Mouse (Mus musculus): ENCODE data around the gene Dhx15. TPM values are rescaled to one million over a fixed set of nuclear protein-coding genes. Genes with fewer than 3 reads are reported as not detected.
A peak's percentile ranks its signal among the peaks of the same experiment; 100 is the strongest.
"Not testable (repeated sequence)": the region's sequence is repeated elsewhere in the genome, so short reads cannot be mapped to it uniquely, and the experiment has no call there.

The Dhx15 gene
- polyA plus RNA-seq (2016; fragmentation: Nextera tagmentation; extraction: Ambion mirVana) = 174 and 201 TPM in 2 replicates

DNA sequence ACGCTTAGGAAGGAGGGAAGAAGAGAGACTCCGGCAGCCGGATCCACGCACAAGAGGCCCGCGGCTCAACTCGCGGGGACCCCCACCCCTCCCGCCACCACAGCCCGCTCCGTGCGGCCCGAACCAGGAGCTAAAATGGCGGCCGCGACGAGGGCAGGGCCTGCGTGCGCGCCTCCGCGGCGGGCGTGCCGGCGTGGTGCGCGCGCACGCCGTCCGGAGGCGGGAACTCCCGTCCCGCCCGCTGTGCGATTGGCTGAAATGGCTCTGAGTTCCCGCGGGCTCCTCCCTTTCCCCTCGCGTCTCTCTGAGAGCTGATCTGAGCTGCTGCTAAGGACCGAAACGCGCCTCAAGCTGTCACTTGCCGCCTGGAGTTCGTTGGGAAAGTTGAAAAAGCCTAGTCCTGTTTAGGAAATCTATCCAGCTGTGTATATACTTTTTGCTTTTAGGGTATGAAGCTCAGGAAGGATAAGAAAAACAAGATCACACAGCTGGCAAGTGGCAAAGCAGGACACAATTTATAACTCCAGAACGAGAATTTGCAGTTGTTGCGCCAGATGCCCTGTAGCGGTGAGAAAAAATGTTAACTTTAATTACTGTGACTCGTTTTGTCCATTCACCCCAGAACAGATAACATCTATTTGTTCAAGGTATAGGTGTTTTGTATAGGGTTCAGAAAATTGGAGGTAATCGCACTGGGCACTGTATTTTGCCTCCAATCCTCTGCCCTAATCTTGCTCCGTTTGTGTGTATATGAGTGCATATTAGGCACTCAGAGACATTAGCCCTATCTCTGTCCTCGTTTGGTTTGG lies at the start of gene Dhx15:
TSS of gene Dhx15 (minus strand) at position 144 of the 809 bp plus-strand sequence.
- 2% methylated on average over 53 of the region's 53 CpGs for WGBS

DNA sequence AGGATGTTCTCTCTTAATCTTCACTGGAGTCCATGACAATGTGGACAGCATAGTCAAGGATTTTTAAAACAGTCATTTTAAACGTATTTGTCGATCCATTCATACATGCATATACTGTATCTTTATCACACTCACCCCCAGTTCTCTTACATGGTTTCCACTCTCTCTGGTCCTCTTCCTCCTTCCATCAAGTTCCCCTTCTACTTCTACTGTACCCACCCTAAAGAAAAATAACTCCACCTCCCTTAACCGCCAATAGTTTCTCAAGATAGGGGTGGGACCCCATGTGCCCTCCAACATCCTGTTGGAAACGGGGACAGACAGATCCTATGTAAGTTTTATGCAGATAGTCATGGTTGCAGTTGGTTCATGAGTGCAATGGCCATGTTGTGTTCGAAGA lies 48.6 kb upstream of the Dhx15 start:
- DNase-seq (ENCODE audit: low spot score) = no peak
- Histone ChIP-seq H3K27me3 (ENCODE audit: insufficient read depth, poor library complexity, severe bottlenecking) (no peaks in the 10 kb centered on the region), H3K4me1 (replicated peaks) (0 out of 2 replicates have a peak, but pooled peaks cover 4% of the 10 kb centered on the region), H3K36me3 (no peaks in the 10 kb centered on the region), H3K4me3 (no peak overlapping the region), H3K9me3 (no peaks in the 10 kb centered on the region), H3K27ac (no peak overlapping the region)
- WGBS = 90% methylated on average over 5 of the region's 5 CpGs

More for the DNA sequence above, at the start of gene Dhx15:
- Histone ChIP-seq H3K27me3 (ENCODE audit: insufficient read depth, poor library complexity, severe bottlenecking) (no peaks in the 10 kb centered on the region), H3K4me3 (peak within 1 kb of the TSS; percentile 98), H3K36me3 (peaks cover 6% of the 10 kb centered on the region), H3K27ac (peak within 1 kb of the TSS; percentile 100), H3K9me3 (no peaks in the 10 kb centered on the region), H3K4me1 (replicated peaks) (peaks cover 23% of the 10 kb centered on the region)
- peak; percentile 91 for DNase-seq (ENCODE audit: low spot score)

DNA sequence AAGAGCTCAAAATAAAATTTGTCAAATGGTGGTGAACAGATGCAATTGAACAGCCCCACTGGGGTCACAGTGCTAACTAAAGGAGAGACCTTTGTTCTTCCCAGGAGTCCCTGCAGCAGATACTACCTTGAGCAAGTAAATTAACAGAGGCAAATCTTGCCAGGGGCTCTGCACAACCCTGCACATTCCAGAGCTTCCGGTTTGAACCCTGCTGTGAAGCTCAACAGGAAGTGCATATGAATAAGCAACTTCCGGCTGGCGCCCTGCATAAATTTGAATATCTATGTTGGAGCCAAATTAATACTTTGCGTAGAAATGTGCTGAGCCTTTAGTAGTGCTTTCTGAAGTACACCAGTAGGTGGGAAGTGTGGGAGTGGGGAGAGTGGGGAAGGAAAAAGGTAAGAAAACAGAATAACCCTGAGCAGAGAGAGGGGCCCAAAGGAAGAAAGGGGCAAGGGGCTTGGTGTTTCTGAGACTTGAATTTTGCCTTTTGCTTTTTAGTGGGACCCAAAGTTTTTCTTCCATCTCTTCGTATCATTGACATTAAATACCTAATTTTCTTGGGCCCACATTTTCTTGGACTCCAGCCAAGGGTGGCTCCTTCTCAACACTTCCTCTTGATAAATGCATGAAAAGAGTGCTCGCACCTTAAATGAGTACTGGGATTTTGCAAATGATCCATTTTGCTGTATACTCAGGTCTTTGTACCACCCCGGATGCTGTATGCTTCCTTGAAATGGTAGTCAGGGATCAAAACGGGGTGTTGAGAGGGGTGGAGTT lies 47.8 kb upstream of the Dhx15 start:
- no peak for DNase-seq (ENCODE audit: low spot score)
- Histone ChIP-seq H3K4me3 (no peak overlapping the region), H3K27ac (no peak overlapping the region), H3K9me3 (no peaks in the 10 kb centered on the region), H3K4me1 (replicated peaks) (0 out of 2 replicates have a peak, but pooled peaks cover 4% of the 10 kb centered on the region), H3K36me3 (no peaks in the 10 kb centered on the region), H3K27me3 (ENCODE audit: insufficient read depth, poor library complexity, severe bottlenecking) (no peaks in the 10 kb centered on the region)
- WGBS = 77% methylated on average over 8 of the region's 8 CpGs

DNA sequence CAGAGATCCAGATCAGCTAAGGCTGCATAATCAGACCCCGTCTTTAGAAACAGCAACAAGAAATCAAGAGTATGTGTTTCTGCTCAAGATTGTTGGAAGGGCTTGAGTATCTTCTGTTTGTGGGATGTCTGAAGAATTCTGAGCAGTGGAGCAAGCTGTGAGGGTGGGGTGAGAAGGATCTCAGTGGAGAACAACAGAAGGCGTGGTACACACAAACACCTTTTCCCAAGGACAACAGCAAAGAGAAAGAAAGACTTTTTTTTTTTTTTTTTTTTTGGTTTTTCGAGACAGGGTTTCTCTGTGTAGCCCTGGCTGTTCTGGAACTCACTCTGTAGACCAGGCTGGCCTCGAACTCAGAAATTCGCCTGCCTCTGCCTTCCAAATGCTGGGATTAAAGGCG lies 46.3 kb upstream of the Dhx15 start:
- H3K9me3 ChIP-seq; DNase-seq (ENCODE audit: low spot score); H3K27me3 ChIP-seq (ENCODE audit: insufficient read depth, poor library complexity, severe bottlenecking); H3K4me1 ChIP-seq (replicated peaks); H3K4me3 ChIP-seq; H3K27ac ChIP-seq; H3K36me3 ChIP-seq: not testable (repeated sequence)
- 86% methylated on average over 6 of the region's 6 CpGs for WGBS

DNA sequence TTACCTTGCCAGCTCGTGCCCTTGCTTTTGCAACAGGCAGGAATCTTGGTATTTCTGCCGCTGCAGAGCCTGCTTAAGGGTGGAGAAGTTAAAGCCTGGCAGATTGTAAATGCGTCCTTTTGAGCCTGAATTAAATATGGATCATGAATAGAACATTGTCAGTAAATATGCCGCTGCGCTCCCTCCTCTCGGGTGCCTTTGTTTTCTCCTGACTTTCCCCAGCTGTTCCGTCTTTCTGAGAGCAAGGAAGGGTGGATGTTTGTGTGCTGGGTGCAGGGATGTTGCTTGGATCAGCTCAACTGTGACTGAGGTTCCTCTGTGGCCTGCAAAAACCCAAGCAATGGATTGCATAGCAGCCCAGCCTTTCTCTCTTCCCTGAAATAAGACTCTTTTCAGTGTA lies 44.3 kb upstream of the Dhx15 start:
- no peaks in the 10 kb centered on the region for H3K27me3 ChIP-seq (ENCODE audit: insufficient read depth, poor library complexity, severe bottlenecking)
- no peak for DNase-seq (ENCODE audit: low spot score)
- peak overlapping the region; percentile 40; the same call in 1 of the 2 replicates for H3K27ac ChIP-seq
- no peaks in the 10 kb centered on the region for H3K9me3 ChIP-seq
- no peak overlapping the region for H3K4me3 ChIP-seq
- no peaks in the 10 kb centered on the region for H3K36me3 ChIP-seq
- WGBS = 56% methylated on average over 7 of the region's 7 CpGs
- 0 out of 2 replicates have a peak, but pooled peaks cover 4% of the 10 kb centered on the region for H3K4me1 ChIP-seq (replicated peaks)

DNA sequence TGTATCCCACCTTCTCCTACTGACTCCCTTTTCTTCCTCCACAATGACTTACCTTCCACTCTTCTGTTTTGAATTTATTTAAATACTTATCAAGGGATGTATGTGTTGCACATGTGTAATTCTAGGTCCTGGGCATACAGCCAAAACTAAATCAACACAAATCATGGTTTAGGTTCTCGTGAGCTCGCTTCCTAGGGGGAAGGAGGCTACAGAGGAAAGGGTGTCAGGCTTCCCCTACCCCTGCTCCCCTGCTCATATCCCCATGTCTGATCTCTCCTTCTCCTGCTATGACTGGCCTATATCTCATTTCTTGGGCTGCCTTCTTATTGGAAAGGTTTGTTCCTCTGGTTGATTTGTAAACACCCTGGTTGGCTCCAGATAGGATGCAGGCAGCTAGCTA lies 43.6 kb upstream of the Dhx15 start:
- Histone ChIP-seq H3K36me3 (no peaks in the 10 kb centered on the region), H3K4me3 (no peak overlapping the region), H3K4me1 (replicated peaks) (0 out of 2 replicates have a peak, but pooled peaks cover 4% of the 10 kb centered on the region), H3K9me3 (no peaks in the 10 kb centered on the region), H3K27ac (no peak overlapping the region), H3K27me3 (ENCODE audit: insufficient read depth, poor library complexity, severe bottlenecking) (no peaks in the 10 kb centered on the region)
- WGBS = 86% methylated on average over 2 of the region's 2 CpGs
- no peak for DNase-seq (ENCODE audit: low spot score)

DNA sequence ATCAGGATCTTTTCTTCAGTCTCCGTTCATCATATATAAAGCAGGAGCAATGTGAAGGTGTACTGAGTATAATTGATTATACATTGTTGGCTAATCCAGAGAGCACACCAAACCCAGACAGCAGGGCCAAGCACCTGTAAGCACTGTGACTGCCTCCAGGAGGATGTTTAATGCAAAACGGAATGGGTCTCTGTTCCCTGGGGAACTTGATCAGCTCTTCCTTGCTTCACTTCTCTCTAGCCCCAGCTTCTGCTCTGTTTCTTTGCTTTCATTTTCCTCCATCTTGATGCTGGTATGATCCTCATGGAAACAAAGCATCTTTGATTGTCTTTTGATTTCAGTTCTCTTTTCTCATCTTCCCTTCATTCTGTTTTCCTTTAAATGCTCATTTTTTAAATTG lies 42.3 kb upstream of the Dhx15 start:
- H3K36me3 ChIP-seq = no peaks in the 10 kb centered on the region
- 70% methylated on average over 2 of the region's 2 CpGs for WGBS
- no peaks in the 10 kb centered on the region for H3K4me1 ChIP-seq (replicated peaks)
- no peaks in the 10 kb centered on the region for H3K27me3 ChIP-seq (ENCODE audit: insufficient read depth, poor library complexity, severe bottlenecking)
- H3K4me3 ChIP-seq = no peak overlapping the region
- no peak overlapping the region for H3K27ac ChIP-seq
- DNase-seq (ENCODE audit: low spot score) = no peak
- H3K9me3 ChIP-seq = no peaks in the 10 kb centered on the region

DNA sequence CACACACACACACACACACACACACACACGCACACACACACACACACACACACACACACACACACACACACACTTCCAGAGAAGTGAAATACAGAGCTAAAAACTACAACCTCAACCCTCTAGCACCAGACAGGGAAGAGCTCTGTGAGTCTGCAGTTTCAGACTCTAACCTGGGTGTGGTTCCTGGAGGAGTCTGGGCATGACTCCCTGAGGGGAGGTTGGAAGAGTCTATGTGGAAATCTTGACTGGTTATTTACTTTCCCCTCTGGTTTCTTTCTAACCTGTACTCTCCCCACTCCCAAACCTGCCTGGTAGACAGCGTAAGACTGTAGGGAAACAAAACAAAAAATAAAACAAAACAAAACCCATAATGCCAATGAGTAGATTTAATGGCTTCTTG lies 41.9 kb upstream of the Dhx15 start:
- no peak overlapping the region for H3K4me3 ChIP-seq
- no peaks in the 10 kb centered on the region for H3K27me3 ChIP-seq (ENCODE audit: insufficient read depth, poor library complexity, severe bottlenecking)
- WGBS = 79% methylated on average over 2 of the region's 2 CpGs
- H3K27ac ChIP-seq = no peak overlapping the region
- H3K36me3 ChIP-seq = no peaks in the 10 kb centered on the region
- no peaks in the 10 kb centered on the region for H3K9me3 ChIP-seq
- no peaks in the 10 kb centered on the region for H3K4me1 ChIP-seq (replicated peaks)
- DNase-seq (ENCODE audit: low spot score) = no peak

DNA sequence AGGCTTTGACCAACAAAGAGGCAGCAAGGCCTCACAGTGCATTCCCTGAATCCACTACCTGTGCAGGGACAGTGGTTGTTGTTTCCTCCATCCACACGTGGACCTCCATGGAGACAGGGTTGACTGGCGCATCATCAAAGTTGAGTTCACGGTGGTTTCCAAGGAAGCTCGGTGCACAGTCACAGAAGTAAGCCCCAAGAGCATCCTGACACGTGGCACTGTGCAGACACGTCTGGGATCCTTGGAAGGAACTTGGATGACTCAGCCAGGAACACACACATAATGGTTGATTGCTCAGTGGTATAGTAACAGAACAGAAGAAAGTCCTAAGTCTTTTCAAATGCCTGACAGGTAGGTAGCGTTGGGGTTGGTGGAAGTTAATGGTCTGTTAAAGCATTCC lies 40.2 kb upstream of the Dhx15 start:
- no peak for DNase-seq (ENCODE audit: low spot score)
- 88% methylated on average over 7 of the region's 7 CpGs for WGBS
- H3K27ac ChIP-seq = no peak overlapping the region

DNA sequence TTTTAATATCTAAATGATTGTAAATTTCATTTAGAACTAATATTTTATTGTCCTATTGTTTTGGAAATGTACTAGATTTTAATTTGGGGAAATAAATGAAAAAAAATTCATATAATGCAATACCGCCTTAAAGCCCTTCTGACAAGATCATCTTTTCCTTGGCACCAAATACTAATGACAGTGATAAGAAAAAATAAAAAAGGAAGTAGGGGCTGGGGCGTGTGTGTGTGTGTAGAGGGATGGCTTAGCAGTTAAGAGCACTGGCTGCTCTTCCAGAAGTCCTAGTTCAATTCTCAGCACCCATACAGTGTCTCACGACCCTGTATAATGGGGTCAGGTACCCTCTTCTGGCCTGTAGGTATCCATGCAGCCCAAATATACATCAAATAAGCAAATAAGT lies 36.4 kb upstream of the Dhx15 start:
- H3K4me1 ChIP-seq (replicated peaks) = no peaks in the 10 kb centered on the region
- 84% methylated on average over 3 of the region's 3 CpGs for WGBS
- H3K9me3 ChIP-seq = no peaks in the 10 kb centered on the region
- no peaks in the 10 kb centered on the region for H3K36me3 ChIP-seq
- no peaks in the 10 kb centered on the region for H3K27me3 ChIP-seq (ENCODE audit: insufficient read depth, poor library complexity, severe bottlenecking)
- DNase-seq (ENCODE audit: low spot score) = no peak
- no peak overlapping the region for H3K4me3 ChIP-seq
- no peak overlapping the region for H3K27ac ChIP-seq

More for the DNA sequence above, 40.2 kb upstream of the Dhx15 start:
- H3K4me1 ChIP-seq (replicated peaks) = no peaks in the 10 kb centered on the region
- no peak overlapping the region for H3K4me3 ChIP-seq
- H3K9me3 ChIP-seq = no peaks in the 10 kb centered on the region
- no peaks in the 10 kb centered on the region for H3K36me3 ChIP-seq
- H3K27me3 ChIP-seq (ENCODE audit: insufficient read depth, poor library complexity, severe bottlenecking) = no peaks in the 10 kb centered on the region

DNA sequence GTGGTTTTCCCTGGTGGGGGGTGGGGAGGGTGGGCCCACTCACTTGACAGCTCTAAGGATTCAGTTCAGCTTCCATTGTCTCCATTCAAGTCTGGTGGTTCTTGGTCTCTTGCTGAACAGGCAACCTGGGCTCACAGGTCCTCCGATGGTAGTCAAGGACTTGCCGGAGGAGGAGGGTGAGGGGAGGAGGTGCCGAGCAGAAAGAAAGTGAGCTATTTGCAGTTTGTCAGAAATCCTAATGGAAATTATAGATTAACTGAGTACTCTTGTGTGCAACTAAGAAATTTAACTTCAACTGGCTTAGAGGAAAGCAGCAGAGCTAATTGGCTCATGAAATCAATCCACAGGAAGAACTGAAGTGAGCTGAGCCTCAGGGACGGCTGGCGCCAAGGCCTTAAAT lies 31.3 kb upstream of the Dhx15 start:
- Histone ChIP-seq H3K4me3 (no peak overlapping the region), H3K9me3 (no peaks in the 10 kb centered on the region), H3K36me3 (no peaks in the 10 kb centered on the region), H3K27ac (no peak overlapping the region), H3K27me3 (ENCODE audit: insufficient read depth, poor library complexity, severe bottlenecking) (no peaks in the 10 kb centered on the region), H3K4me1 (replicated peaks) (0 out of 2 replicates have a peak, but pooled peaks cover 4% of the 10 kb centered on the region)
- WGBS = 88% methylated on average over 5 of the region's 5 CpGs
- DNase-seq (ENCODE audit: low spot score) = no peak

DNA sequence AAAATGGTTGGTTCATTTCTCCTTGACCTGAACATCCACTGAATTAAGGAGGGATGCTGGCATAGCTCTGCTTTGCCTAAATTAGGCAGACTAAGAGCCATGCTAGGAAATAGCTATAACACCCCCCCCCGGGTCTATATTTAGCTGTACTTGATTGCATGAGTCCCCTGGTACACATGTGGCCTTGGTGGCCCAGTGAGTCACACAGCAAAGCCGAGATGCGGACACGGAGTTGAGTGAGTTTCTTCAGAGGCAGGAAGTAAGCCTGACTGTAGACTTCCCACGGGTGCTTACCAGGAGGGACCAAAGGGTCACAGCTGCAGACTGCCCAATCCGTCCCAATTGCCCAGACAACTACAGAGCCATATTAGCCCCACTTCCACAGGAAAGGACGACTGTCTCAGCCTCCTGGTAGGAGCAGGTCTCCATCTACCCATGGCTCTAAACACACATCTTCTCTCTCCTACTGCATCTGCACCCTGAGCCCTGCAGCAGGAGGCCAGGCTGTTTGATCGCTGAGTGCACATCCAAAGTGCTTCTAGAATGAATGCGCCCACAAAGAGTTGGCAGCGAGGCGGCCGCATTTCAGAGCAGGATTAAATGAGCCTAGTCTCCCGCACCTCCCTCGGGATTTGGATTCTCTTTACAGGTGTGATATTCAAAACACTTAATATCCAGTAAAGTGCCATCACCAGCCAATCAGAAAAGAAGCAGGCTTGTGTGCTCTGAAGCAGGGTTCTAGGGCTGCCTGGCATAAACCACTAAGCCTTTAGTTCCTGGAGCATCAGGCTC lies 29.9 kb upstream of the Dhx15 start:
- 75% methylated on average over 14 of the region's 14 CpGs for WGBS
- no peak for DNase-seq (ENCODE audit: low spot score)
- Histone ChIP-seq H3K27me3 (ENCODE audit: insufficient read depth, poor library complexity, severe bottlenecking) (no peaks in the 10 kb centered on the region), H3K27ac (no peak overlapping the region), H3K4me1 (replicated peaks) (0 out of 2 replicates have a peak, but pooled peaks cover 9% of the 10 kb centered on the region), H3K4me3 (no peak overlapping the region), H3K36me3 (no peaks in the 10 kb centered on the region), H3K9me3 (no peaks in the 10 kb centered on the region)

All from hindbrain, embryonic 10.5 days (tissue).